Mouse (Mus musculus) kidney, adult 2 months (tissue): ENCODE data around the gene Gm281.

Experiments
- CTCF ChIP-seq: fragments of 200-500 bp; conservative IDR thresholded peaks from 2 replicates; pipeline ENCODE4 v1.5.1; 2011; ENCODE audit warnings: low read depth, mild to moderate bottlenecking, control low read depth, low read length, moderate library complexity, mixed read lengths; ENCODE audit not compliant: insufficient read depth, insufficient read length
- POLR2A ChIP-seq: fragments of 200-500 bp; IDR thresholded peaks from one replicate; pipeline ENCODE4 v1.6.1; 2011; ENCODE audit warnings: low read depth, low read length, control low read depth

- TF ChIP-seq POLR2A (no peak), CTCF (no peak)
Measured at GRCm38 (mm10) chr14:13914387-13915082, at the start of gene Gm281.
